Mouse (Mus musculus) heart, postnatal 36 days (tissue): Measurements from ENCODE around the gene Clec3b. TPM values are rescaled to one million over a fixed set of nuclear protein-coding genes. Genes with fewer than 3 reads are reported as not detected.

Experiments used
- DNase-seq, 2 experiments: peaks; one replicate each; pipeline ENCODE4 v3.0.0; 2021 to 2022
- intact Hi-C: fragments of 180-260 bp; cut with DNase I; formaldehyde crosslinking; loops from one replicate; pipeline ENCODE4 v1.15.1; 2025
- total RNA-seq, 2 experiments: library from RNA; stranded (reverse); gene quantifications; 2 replicates each; pipeline ENCODE4 v1.2.3; 2021

Clec3b gene
- 10 to 100 TPM; 62.1 to 66.7 TPM for total RNA-seq

GRCm38 (mm10) chr9:123150241-123151020 lies at the start of gene Clec3b:
Gene Clec3b (plus strand): TSS chr9:123150946.
- peak; percentile 67 for DNase-seq
- intact Hi-C loops, result loop anchor here (10.0 kb wide), 2 partner anchors 374 to 416 kb away; partner anchors contain the start of gene Sacm1l

DNA sequence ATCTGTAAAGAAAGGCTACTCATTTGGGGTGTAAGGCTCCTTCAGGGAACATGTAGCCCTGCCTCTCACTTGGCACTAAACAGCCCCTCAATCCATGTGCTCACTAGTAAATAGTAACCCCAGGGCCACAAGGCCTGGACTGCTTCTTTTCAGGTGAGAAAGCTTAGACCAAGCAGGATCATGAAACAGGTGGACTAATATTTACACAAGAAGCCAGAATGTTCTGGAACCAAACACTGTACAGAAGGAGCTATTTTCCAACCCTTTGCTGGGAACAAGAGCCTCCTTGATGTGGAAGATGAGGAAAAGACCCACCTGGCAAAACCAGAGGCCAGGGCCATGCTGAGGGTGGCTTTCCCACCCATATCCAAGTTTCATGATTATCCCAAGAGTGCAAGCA lies 47.3 kb upstream of the Clec3b start:
- intact Hi-C loops, result no loop called here
- no peak for DNase-seq

GRCm38 (mm10) chr9:123104362-123104761 lies 46.4 kb upstream of the Clec3b start:
- DNase-seq, result no peak
- intact Hi-C loops, result no loop called here

DNA sequence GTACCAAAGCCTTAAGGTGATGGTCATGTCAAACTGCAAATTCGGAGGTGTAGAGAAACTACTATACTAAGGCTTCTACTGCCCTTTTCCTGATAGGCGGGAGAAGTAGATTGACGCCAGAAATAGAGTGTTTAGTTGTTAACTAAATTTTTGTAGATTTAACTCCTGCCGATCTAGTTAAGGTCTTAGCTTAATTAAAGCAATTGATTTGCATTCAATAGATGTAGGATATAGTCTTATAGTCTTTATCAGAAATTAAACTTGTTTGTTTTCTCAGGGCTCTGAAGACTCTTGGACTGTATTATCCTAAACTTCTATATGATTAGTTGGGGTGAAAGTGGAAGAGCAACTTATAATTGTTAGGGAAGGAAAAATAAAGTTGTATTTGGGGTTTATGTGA lies 43.6 kb upstream of the Clec3b start:
- DNase-seq, result no peak
- intact Hi-C loops, result no loop called here

DNA sequence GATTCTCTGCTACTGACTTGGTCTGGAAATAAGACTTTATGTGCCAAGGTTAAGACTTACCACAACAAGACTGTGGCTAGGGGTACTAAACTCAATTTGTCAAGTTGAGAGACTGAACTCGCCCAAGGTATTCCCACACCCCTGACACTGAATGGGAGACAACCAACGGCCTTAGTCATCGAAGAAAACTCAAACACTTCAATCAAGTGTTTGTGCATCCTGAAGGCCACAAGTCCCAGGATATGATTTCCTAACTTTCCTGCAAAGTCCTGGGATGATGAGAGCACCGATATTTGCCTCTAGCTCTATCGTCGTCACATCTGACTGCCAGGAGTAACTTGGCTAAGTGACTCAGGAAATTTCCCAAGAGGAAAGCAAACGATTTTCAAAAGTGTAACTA lies 41.6 kb upstream of the Clec3b start:
- intact Hi-C loops, result no loop called here
- no peak for DNase-seq

- intact Hi-C loops, result loop anchor here (5.0 kb wide), 5 partner anchors 159 to 374 kb away; partner anchors contain the start of genes 1110059G10Rik, Kif15, Lars2 and Zfp445
- no peak for DNase-seq
Observed at GRCm38 (mm10) chr9:123111751-123112221, 39.0 kb upstream of the Clec3b start.

DNA sequence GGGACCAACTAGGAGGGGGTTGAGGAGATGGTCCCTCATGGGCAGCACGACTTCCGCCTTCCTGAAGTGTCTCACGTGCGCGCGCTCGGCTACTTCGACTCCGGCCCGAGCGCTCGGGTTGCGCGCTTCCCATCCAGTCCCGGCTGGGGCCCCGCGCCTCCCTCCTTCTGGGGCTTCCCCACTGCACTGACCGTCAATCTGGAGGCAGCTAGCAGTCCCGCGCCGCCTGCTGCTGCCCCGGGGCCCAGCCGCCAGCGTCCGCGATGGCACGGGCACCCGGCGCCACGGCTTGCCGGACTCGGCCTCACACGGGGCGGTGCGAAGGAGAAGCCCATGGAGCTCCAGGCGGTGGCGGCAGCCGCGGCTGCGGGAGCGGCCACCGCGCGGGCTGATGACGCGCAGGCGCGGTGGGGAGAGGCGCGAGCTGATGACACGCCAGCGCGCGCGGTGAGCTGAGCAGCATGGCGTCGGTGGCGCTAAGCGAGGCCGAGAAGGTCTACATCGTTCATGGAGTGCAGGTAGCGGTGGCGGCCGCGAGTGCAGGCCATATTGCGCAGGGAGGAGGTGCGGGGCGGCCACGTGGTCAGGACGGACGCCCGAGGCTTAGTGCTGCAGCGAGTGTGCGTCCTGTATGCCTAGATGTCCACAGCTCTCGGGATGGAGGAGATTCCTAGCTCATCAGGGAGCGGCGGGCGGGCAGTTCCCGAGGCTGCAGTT lies 37.8 kb upstream of the Clec3b start, which contains the start of the genes Zdhhc3 and Exosc7:
TSS of gene Zdhhc3 (minus strand) at position 401 of the 717 bp plus-strand sequence.
TSS of gene Exosc7 (plus strand) at position 411 of the 717 bp plus-strand sequence.
- DNase-seq, result peak; percentile 87 to 91
- intact Hi-C loops, result loop anchor here (5.0 kb wide), 5 partner anchors 161 to 376 kb away; partner anchors contain the start of genes 1110059G10Rik, Kif15, Lars2 and Zfp445

DNA sequence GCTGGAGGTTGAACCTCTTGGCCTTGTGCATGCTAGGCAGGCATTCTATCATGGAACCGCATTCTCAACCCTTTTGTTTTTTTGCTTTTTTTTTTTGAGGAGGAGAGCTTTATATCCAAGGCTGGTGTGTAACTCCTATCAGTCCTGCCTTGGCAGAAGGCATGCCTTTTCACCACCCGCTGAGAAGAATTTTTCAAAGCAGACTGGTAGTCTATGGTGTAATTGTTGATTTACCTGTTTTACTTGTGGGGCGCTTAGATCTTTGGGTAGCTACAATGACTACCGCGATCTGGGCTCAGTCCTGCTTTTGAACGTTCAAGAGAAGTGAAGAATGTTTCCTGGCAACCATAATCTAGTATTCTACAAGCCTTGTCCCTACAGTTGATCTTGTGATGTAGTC lies 36.8 kb upstream of the Clec3b start:
- intact Hi-C loops, result loop anchor here (5.0 kb wide), 5 partner anchors 162 to 377 kb away; partner anchors contain the start of genes 1110059G10Rik, Kif15, Lars2 and Zfp445
- no peak for DNase-seq

DNA sequence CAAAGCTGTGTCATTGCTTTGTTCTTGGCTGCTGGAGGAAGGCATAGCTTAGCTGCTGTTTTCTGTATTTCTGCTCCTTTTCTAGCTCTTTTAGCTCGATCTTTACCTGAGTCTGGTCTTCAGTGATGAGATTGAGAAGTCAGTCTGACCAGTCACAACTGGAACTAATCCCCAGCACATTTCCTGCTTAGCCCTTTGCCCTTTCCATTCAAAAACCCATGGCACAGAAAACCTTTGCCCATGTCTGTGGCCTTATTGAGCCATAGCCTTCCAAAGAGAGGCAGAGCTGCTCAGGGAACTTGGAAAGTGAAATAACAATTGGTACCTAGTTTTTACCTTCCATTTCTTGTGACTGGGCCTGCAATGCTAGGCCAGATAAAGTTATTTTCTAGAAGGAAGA lies 35.2 kb upstream of the Clec3b start:
- intact Hi-C loops, result no loop called here
- no peak for DNase-seq

DNA sequence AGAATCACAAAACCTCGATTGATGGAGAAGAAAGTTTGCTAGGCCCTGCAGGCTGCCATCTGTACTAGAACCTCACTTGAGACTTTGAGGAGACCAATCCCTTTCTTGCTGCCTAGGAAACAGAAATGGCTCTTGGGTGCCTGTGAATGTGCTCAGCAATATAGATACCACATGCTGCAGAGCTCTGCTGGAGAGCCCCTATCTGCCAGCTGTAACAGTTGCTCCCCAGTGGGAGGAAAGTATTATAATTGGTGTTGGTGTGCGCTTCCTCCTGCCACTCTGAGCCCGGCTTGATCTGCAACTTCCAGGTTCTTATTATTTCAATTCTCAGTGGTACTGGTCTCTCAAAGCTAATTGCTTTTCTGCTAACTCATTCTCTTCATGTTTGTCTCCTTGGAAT lies 27.7 kb upstream of the Clec3b start:
- intact Hi-C loops, result loop anchor here (5.0 kb wide), 1 partner anchor 34 kb away; no protein-coding TSS in a partner anchor
- no peak for DNase-seq

DNA sequence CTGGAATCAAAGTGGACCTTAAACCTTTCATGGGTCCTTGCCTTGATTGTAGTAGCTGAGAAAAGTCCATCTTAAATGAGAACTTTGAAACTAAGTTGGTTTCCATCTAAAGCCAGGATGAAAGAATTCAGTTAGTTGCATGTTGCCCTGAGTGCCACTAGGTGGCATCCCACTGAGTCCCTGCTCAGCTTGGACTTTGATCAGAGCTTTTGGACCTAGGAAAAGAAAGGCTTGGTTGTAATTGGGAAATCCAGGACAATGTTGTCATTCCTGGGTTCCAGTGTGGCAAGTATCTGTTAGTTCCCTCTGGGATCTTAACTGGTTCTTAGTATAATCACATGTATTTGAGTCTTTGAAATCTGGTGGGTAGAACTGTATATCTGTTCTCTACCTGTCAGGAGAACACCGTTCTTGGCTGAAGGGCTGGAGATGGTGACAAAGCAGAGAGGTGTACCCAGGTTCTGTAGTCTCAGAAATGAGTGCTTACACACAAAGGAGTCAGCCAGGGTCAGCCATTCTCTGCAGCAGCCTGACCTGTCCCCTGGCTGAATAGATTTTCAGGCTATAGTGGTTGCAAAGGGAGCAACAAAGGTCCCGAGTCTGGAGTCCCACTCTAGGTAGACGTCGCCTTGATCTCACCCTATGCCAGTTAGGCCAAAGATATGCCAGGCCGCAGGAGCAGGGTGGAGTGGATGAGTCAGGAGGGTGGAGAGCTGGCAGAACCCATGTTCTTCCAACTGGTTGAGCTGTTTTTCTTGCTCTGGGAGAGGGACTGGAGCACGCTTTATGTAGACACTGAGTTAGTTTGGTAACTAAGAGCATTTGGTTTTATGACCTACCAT lies 27.0 kb upstream of the Clec3b start:
- peak; percentile 15 to 24 for DNase-seq
- intact Hi-C loops, result loop anchor here (5.0 kb wide), 1 partner anchor 34 kb away; no protein-coding TSS in a partner anchor

DNA sequence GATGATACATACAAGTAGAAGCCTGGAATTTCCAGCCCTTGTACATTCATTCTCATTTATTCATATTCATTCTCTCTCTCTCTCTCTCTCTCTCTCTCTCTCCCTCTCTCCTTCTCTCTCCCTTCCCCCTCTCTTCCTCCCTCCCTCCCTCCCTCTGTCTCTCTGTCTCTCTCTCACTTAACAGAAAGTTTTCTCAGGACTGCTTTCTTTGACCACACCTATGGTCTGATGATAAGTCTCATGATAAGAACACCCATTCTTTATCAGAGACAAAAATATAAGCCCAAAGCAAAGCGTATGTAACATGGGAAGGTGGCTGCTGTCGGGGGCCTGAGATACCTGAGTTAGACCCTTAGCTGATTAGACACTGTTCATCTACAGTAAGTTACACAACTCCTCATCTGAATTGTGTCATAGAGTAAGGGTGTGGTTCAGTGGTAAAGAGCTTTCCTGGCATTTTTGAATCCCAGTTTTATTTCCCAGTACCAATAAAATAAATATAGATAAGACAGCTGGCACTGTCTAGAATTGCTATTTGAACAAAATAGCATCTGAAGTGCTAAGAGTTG lies 26.2 kb upstream of the Clec3b start:
- intact Hi-C loops, result loop anchor here (5.0 kb wide), 1 partner anchor 33 kb away; no protein-coding TSS in a partner anchor
- no peak for DNase-seq

- DNase-seq, result no peak
- intact Hi-C loops, result no loop called here
Observed at GRCm38 (mm10) chr9:123127663-123128062, 23.1 kb upstream of the Clec3b start.

GRCm38 (mm10) chr9:123132994-123133393 lies 17.8 kb upstream of the Clec3b start:
- intact Hi-C loops, result no loop called here
- DNase-seq, result no peak

GRCm38 (mm10) chr9:123136953-123137682 lies 13.6 kb upstream of the Clec3b start:
- intact Hi-C loops, result no loop called here
- DNase-seq, result peak in 1 of 2 experiments; percentile 20

- intact Hi-C loops, result no loop called here
- DNase-seq, result peak; percentile 78 to 82
Observed at GRCm38 (mm10) chr9:123138891-123139474, 11.8 kb upstream of the Clec3b start.

DNA sequence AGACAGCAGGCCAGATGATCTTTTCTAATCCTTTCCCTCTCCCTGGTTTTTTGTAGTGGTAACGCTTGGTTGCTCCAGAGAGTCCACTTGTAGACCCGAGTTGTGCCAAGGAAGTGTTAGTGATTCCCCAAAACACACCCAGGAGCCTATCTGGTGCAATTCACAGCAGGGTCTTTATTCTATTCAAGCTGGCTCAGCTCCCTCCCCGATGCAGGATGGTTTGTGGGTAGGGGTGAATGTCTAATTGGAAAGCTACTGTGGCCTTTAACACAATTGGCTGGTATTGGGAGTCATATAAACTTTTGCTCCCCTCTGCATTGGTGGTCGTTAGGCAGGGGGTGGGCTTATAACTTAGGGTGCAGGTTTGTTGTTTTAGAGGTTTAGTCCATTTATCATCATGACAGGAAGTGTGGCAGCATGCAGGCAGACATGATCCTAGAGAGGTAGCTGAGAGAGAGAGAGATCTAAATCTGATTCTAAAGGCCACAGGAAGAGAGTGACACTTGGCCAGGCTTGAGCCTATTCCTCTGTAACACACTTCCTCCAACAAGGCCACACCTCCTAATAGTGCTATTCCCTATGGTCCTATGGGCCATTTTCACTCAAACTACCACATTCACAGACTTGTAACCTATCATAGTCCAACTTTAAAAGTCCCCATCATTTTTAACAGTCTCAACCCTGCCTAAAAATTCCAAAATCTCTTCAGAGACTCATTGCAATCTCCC lies 10.7 kb upstream of the Clec3b start:
- intact Hi-C loops, result no loop called here
- no peak for DNase-seq

GRCm38 (mm10) chr9:123148430-123148829 lies 2.3 kb upstream of the Clec3b start:
- intact Hi-C loops, result no loop called here
- peak; percentile 40 to 60 for DNase-seq
